Mouse (Mus musculus) cerebellum, adult 2 months (tissue): ENCODE measurements around the gene Hoxa2.

Experiments used
- CTCF ChIP-seq: fragments of 200-500 bp; IDR thresholded peaks from 2 replicates; pipeline ENCODE4 v1.5.1; 2011; ENCODE audit warnings: low read depth, mild to moderate bottlenecking, control low read depth, low read length, moderate library complexity, borderline replicate concordance; ENCODE audit not compliant: insufficient read depth
- POLR2A ChIP-seq: fragments of 200-500 bp; IDR thresholded peaks from 2 replicates; pipeline ENCODE4 v1.6.1; 2011; ENCODE audit warnings: low read length, control low read depth, borderline replicate concordance; ENCODE audit not compliant: insufficient read depth

DNA sequence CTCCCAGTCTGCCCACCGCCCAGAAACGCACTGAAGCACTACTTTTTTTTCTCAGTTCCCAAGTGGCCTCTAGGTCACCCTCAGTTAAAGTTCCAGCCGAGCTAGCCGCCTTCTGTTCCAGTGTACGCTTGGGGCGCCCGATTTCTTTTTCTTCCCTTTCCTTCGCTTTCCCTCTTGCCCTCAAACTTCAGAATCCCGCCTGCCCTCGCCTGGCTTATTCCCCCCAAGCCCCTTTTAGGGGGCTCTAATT lies 38.4 kb upstream of the Hoxa2 start:
- TF ChIP-seq CTCF = no peak
- TF ChIP-seq POLR2A = no peak
